Mouse (Mus musculus): ENCODE data around the gene Trarg1. TPM values are rescaled to one million over a fixed set of nuclear protein-coding genes. Genes with fewer than 3 reads are reported as not detected.

Trarg1 gene
- polyA plus RNA-seq, 1 experiment = not detected

DNA sequence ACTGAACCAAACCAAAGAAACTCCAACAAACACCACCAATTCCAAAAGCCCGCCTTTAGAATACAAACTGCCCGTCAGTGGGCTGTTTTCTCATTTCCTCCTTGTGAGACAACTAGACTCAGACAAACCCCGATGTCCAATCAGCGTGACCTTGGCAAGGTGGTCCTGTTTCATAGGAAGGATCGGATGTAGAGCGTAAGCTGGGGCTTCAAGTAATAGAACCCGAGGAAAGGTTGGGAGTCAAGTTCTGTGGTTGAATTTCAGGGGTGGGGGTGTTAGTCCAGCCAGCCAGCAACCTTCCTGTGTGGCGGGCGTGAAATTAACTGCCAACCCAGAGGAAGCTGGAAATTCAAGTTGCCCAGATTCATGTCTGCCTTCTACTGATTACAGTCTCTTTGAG lies 34.6 kb upstream of the Trarg1 start:
- H3K9me3 ChIP-seq (replicated peaks; ENCODE audit: control insufficient read depth, insufficient read depth, low read length, poor library complexity, severe bottlenecking) = no peaks in the 10 kb centered on the region
- H3K27me3 ChIP-seq (ENCODE audit: control insufficient read depth, insufficient read depth, low read length, poor library complexity, severe bottlenecking) = no peaks in the 10 kb centered on the region
- no peak overlapping the region for H3K27ac ChIP-seq (ENCODE audit: insufficient read depth, low read length)
- H3K36me3 ChIP-seq (ENCODE audit: control insufficient read depth, insufficient read depth, low read length, poor library complexity, severe bottlenecking) = no peaks in the 10 kb centered on the region
- no peak overlapping the region for H3K4me3 ChIP-seq (ENCODE audit: low read depth, low read length)
- no peaks in the 10 kb centered on the region for H3K4me1 ChIP-seq (ENCODE audit: control insufficient read depth, insufficient read depth, low read length)
- TF ChIP-seq POLR2A (IDR thresholded peaks at IDR 0.05; ENCODE audit: insufficient read depth, low read length) (no peak), CTCF (IDR thresholded peaks at IDR 0.05; ENCODE audit: low read depth, low read length) (no peak)
- H3K9ac ChIP-seq (ENCODE audit: low read depth, poor library complexity, severe bottlenecking) = no peak overlapping the region

DNA sequence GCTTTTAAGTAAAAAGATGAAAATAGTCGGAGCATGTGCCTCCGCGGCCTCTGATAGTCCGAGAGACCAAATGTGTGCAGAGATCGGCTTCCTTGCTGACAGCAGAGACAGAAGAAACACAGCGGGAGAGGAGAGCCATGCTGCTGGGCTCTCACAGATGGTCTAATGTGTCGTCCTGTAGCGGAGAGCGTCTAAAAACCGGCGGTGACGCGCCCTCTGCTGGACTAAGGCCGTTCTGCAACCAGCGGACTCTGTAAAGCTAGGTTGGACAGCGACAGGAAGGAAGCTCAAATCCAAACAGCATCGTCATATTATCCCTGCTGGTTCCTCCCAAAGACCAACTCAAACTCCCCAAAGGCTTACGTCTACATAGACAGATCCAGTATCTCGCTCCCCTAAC lies 33.7 kb upstream of the Trarg1 start:
- no peak overlapping the region for H3K4me3 ChIP-seq (ENCODE audit: low read depth, low read length)
- no peaks in the 10 kb centered on the region for H3K27me3 ChIP-seq (ENCODE audit: control insufficient read depth, insufficient read depth, low read length, poor library complexity, severe bottlenecking)
- no peak for TF ChIP-seq EP300 (IDR thresholded peaks at IDR 0.05; ENCODE audit: insufficient read depth, low read depth, low read length)
- peak; percentile 98 for TF ChIP-seq CTCF (IDR thresholded peaks at IDR 0.05; ENCODE audit: low read depth, low read length)
- TF ChIP-seq POLR2A (IDR thresholded peaks at IDR 0.05; ENCODE audit: insufficient read depth, low read length) = no peak
- H3K27ac ChIP-seq (ENCODE audit: insufficient read depth, low read length) = no peak overlapping the region
- H3K36me3 ChIP-seq (ENCODE audit: control insufficient read depth, insufficient read depth, low read length, poor library complexity, severe bottlenecking) = no peaks in the 10 kb centered on the region
- H3K9me3 ChIP-seq (replicated peaks; ENCODE audit: control insufficient read depth, insufficient read depth, low read length, poor library complexity, severe bottlenecking) = no peaks in the 10 kb centered on the region
- no peak overlapping the region for H3K9ac ChIP-seq (ENCODE audit: low read depth, poor library complexity, severe bottlenecking)
- no peaks in the 10 kb centered on the region for H3K4me1 ChIP-seq (ENCODE audit: control insufficient read depth, insufficient read depth, low read length)

GRCm38 (mm10) chr11:76647062-76647461 lies 32.5 kb upstream of the Trarg1 start:
- Histone ChIP-seq H3K27me3 (ENCODE audit: control insufficient read depth, insufficient read depth, low read length, poor library complexity, severe bottlenecking) (no peaks in the 10 kb centered on the region), H3K4me3 (ENCODE audit: low read depth, low read length) (no peak overlapping the region)

GRCm38 (mm10) chr11:76647500-76647899 lies 32.1 kb upstream of the Trarg1 start:
- no peak for TF ChIP-seq POLR2A (IDR thresholded peaks at IDR 0.05; ENCODE audit: insufficient read depth, low read length)
- TF ChIP-seq EP300 (IDR thresholded peaks at IDR 0.05; ENCODE audit: insufficient read depth, low read depth, low read length) = no peak
- TF ChIP-seq CTCF (IDR thresholded peaks at IDR 0.05; ENCODE audit: low read depth, low read length) = peak; percentile 92
- no peaks in the 10 kb centered on the region for H3K4me1 ChIP-seq (ENCODE audit: control insufficient read depth, insufficient read depth, low read length)
- H3K4me3 ChIP-seq (ENCODE audit: low read depth, low read length) = no peak overlapping the region
- no peaks in the 10 kb centered on the region for H3K27me3 ChIP-seq (ENCODE audit: control insufficient read depth, insufficient read depth, low read length, poor library complexity, severe bottlenecking)
- H3K9me3 ChIP-seq (replicated peaks; ENCODE audit: control insufficient read depth, insufficient read depth, low read length, poor library complexity, severe bottlenecking) = no peaks in the 10 kb centered on the region
- no peak overlapping the region for H3K9ac ChIP-seq (ENCODE audit: low read depth, poor library complexity, severe bottlenecking)
- H3K36me3 ChIP-seq (ENCODE audit: control insufficient read depth, insufficient read depth, low read length, poor library complexity, severe bottlenecking) = no peaks in the 10 kb centered on the region
- H3K27ac ChIP-seq (ENCODE audit: insufficient read depth, low read length) = no peak overlapping the region

More at GRCm38 (mm10) chr11:76647062-76647461, 32.5 kb upstream of the Trarg1 start:
- Histone ChIP-seq H3K4me1 (ENCODE audit: control insufficient read depth, insufficient read depth, low read length) (no peaks in the 10 kb centered on the region), H3K36me3 (ENCODE audit: control insufficient read depth, insufficient read depth, low read length, poor library complexity, severe bottlenecking) (no peaks in the 10 kb centered on the region), H3K9me3 (replicated peaks; ENCODE audit: control insufficient read depth, insufficient read depth, low read length, poor library complexity, severe bottlenecking) (no peaks in the 10 kb centered on the region), H3K27ac (ENCODE audit: insufficient read depth, low read length) (no peak overlapping the region), H3K9ac (ENCODE audit: low read depth, poor library complexity, severe bottlenecking) (no peak overlapping the region)
- TF ChIP-seq CTCF (IDR thresholded peaks at IDR 0.05; ENCODE audit: low read depth, low read length) (no peak), EP300 (IDR thresholded peaks at IDR 0.05; ENCODE audit: insufficient read depth, low read depth, low read length) (no peak), POLR2A (IDR thresholded peaks at IDR 0.05; ENCODE audit: insufficient read depth, low read length) (no peak)

GRCm38 (mm10) chr11:76650862-76651560 lies 28.6 kb upstream of the Trarg1 start:
- H3K27ac ChIP-seq (ENCODE audit: insufficient read depth, low read length) = no peak overlapping the region
- no peaks in the 10 kb centered on the region for H3K4me1 ChIP-seq (ENCODE audit: control insufficient read depth, insufficient read depth, low read length)
- H3K36me3 ChIP-seq (ENCODE audit: control insufficient read depth, insufficient read depth, low read length, poor library complexity, severe bottlenecking) = no peaks in the 10 kb centered on the region
- H3K9me3 ChIP-seq (replicated peaks; ENCODE audit: control insufficient read depth, insufficient read depth, low read length, poor library complexity, severe bottlenecking) = no peaks in the 10 kb centered on the region
- no peak overlapping the region for H3K9ac ChIP-seq (ENCODE audit: low read depth, poor library complexity, severe bottlenecking)
- H3K4me3 ChIP-seq (ENCODE audit: low read depth, low read length) = no peak overlapping the region
- TF ChIP-seq POLR2A (IDR thresholded peaks at IDR 0.05; ENCODE audit: insufficient read depth, low read length) (no peak), EP300 (IDR thresholded peaks at IDR 0.05; ENCODE audit: insufficient read depth, low read depth, low read length) (no peak), CTCF (IDR thresholded peaks at IDR 0.05; ENCODE audit: low read depth, low read length) (no peak)
- no peaks in the 10 kb centered on the region for H3K27me3 ChIP-seq (ENCODE audit: control insufficient read depth, insufficient read depth, low read length, poor library complexity, severe bottlenecking)

GRCm38 (mm10) chr11:76652838-76653334 lies 26.7 kb upstream of the Trarg1 start:
- TF ChIP-seq POLR2A (IDR thresholded peaks at IDR 0.05; ENCODE audit: insufficient read depth, low read length) = no peak
- no peak for TF ChIP-seq EP300 (IDR thresholded peaks at IDR 0.05; ENCODE audit: insufficient read depth, low read depth, low read length)
- no peak for TF ChIP-seq CTCF (IDR thresholded peaks at IDR 0.05; ENCODE audit: low read depth, low read length)
- Histone ChIP-seq H3K4me3 (ENCODE audit: low read depth, low read length) (no peak overlapping the region), H3K9me3 (replicated peaks; ENCODE audit: control insufficient read depth, insufficient read depth, low read length, poor library complexity, severe bottlenecking) (no peaks in the 10 kb centered on the region), H3K9ac (ENCODE audit: low read depth, poor library complexity, severe bottlenecking) (no peak overlapping the region), H3K27ac (ENCODE audit: insufficient read depth, low read length) (no peak overlapping the region), H3K4me1 (ENCODE audit: control insufficient read depth, insufficient read depth, low read length) (no peaks in the 10 kb centered on the region), H3K27me3 (ENCODE audit: control insufficient read depth, insufficient read depth, low read length, poor library complexity, severe bottlenecking) (no peaks in the 10 kb centered on the region), H3K36me3 (ENCODE audit: control insufficient read depth, insufficient read depth, low read length, poor library complexity, severe bottlenecking) (no peaks in the 10 kb centered on the region)

All from ES-Bruce4 (cell line).